Mouse (Mus musculus) layer of hippocampus, adult 6 months (tissue): ENCODE measurements around the gene Naip6. TPM values are rescaled to one million over a fixed set of nuclear protein-coding genes. Genes with fewer than 3 reads are reported as not detected.

Experiments used
- long read RNA-seq, 2 experiments: library from polyadenylated mRNA; unstranded; transcript quantifications; one replicate each; pipeline ENCODE4 v2.0.0; 2019 to 2020
- polyA plus RNA-seq: library from polyadenylated mRNA; unstranded; fragments of <200 nt; fragmentation: Nextera tagmentation; gene quantifications from 2 replicates; pipeline ENCODE4 v1.2.3, GENCODE M21; 2021

Naip6 gene
- 0.06 TPM in 1 of 2 replicates, not detected in the other for polyA plus RNA-seq
- long read RNA-seq, experiment 1: 0 reads
- long read RNA-seq, experiment 2: 0 reads

DNA sequence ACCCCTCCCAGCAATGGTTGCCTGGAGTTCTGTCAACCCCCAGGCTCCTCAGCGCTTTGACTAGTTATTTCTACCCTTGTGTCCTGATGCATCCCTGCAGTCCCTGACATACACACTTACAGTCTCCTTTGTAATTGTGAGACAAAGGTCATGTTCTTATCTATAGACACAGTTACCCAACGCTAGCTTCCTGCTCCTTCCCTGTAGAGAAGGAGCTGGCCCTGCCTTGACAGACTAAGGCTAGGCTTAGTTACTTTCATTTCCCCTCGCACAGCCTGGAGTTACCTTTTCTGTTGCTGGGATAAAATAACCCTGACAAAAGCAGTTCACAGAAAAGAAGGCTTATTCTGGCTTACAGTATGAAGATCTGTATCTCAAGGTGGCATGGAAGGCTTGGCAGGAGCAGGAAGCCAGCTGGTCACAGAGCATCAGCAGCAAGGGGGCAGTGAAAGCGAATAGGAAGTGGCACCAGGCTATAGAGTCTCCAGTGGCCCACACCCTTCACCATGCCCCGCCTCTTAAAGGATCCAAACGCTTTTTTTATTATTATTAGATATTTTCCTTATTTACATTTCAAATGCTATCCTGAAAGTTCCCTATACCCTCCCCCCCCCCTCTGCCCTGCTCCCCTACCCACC, at the start of gene Naip6:
Gene Naip6 (minus strand): TSS at position 419 of the 638 bp plus-strand sequence.

DNA sequence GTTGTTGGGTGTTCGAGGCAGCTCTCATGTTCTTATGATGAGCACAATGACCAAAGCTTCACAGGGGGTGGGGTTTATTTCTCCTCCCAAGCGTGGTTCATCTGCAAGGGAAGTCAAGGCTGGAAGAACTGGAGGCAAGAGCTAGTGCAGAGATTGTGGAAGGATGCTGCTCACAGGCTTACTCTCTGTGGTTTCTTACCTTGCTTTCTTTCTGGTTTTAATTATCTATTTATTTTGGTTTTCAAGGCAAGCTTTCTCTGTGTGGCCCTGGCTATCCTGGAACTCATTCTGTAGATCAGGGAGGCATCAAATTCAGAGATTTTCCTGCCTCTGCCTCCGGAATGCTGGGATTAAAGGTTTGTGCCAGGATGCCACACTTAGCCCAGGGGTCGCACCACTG, 71.3 kb downstream of the Naip6 start, which contains the start of gene Naip5:
Gene Naip5 (minus strand): TSS at position 101 of the 400 bp plus-strand sequence.

Other genes with a start within 250 kb of the Naip6 start
- gene Bdp1, start 213.6 kb downstream of the Naip6 start, polyA plus RNA-seq: 3.2 and 3.3 TPM in 2 replicates
- 48.1 and 57.6 TPM in 2 replicates for gene Serf1, start 209.7 kb downstream of the Naip6 start, polyA plus RNA-seq
- 8.4 and 9.6 TPM in 2 replicates for gene Smn1, start 192.8 kb downstream of the Naip6 start, polyA plus RNA-seq
- 0.29 and 0.30 TPM in 2 replicates for gene Naip2, start 115.6 kb downstream of the Naip6 start, polyA plus RNA-seq
- gene Naip5, start 71.4 kb downstream of the Naip6 start, polyA plus RNA-seq: 0.05 and 0.06 TPM in 2 replicates
- not detected in 2 replicates for gene Naip1, start 135.2 kb upstream of the Naip6 start, polyA plus RNA-seq
- 32.4 and 33.3 TPM in 2 replicates for gene Gtf2h2, start 174.9 kb upstream of the Naip6 start, polyA plus RNA-seq
- 8.0 and 11.6 TPM in 2 replicates for gene Ocln, start 235.0 kb upstream of the Naip6 start, polyA plus RNA-seq